Mouse (Mus musculus) MEL (cell line): ENCODE measurements around the gene Dguok. TPM values are rescaled to one million over a fixed set of nuclear protein-coding genes. Genes with fewer than 3 reads are reported as not detected.

Experiments used
- DNase-seq: peaks from one replicate; pipeline ENCODE4 v3.0.0; 2011; ENCODE audit warnings: low read depth, low spot score
- H3K27ac ChIP-seq: 2 replicates; pipeline ENCODE4 v1.5.1; 2012; ENCODE audit warnings: low read depth, mild to moderate bottlenecking, control low read depth, low read length, moderate library complexity; ENCODE audit not compliant: control insufficient read depth
- H3K27me3 ChIP-seq, 2 experiments: fragments of 150-350 bp in 1 of 2; sonication (generic) in 1 of 2; 2 replicates each; pipeline ENCODE4 v1.6.1; 2012; ENCODE audit warnings: low read length in 2 of 2, mild to moderate bottlenecking in 2 of 2, improper control_type of control experiment in 1 of 2, moderate library complexity in 1 of 2; ENCODE audit not compliant: insufficient read depth in 2 of 2, control insufficient read depth in 1 of 2
- H3K36me3 ChIP-seq, 2 experiments: 2 replicates each; pipeline ENCODE4 v1.6.1; 2012 to 2014; ENCODE audit warnings: low read length in 2 of 2, improper control_type of control experiment in 1 of 2, inconsistent platforms in 1 of 2, mild to moderate bottlenecking in 1 of 2; ENCODE audit not compliant: insufficient read depth in 2 of 2, control insufficient read depth in 1 of 2
- H3K4me1 ChIP-seq, 2 experiments: fragments of 150-350 bp in 1 of 2; sonication (generic) in 1 of 2; 2 replicates each; pipeline ENCODE4 v1.6.1; 2012; ENCODE audit warnings: low read length in 2 of 2, improper control_type of control experiment in 1 of 2, mild to moderate bottlenecking in 1 of 2; ENCODE audit not compliant: insufficient read depth in 2 of 2, control insufficient read depth in 1 of 2
- H3K4me3 ChIP-seq, 2 experiments: fragments of 150-350 bp in 1 of 2; sonication (generic) in 1 of 2; 2 replicates each; pipeline ENCODE4 v1.5.1; 2012; ENCODE audit warnings: low read depth in 2 of 2, low read length in 2 of 2, mild to moderate bottlenecking in 2 of 2, moderate library complexity in 2 of 2, control low read depth in 1 of 2, improper control_type of control experiment in 1 of 2; ENCODE audit not compliant: control insufficient read depth in 1 of 2, insufficient read depth in 1 of 2
- H3K79me2 ChIP-seq: 2 replicates; pipeline ENCODE4 v1.6.1; 2012; ENCODE audit warnings: mild to moderate bottlenecking, low read length, moderate library complexity; ENCODE audit not compliant: control insufficient read depth, poor library complexity, insufficient read depth
- H3K9ac ChIP-seq: 2 replicates; pipeline ENCODE4 v1.6.1; 2012; ENCODE audit warnings: low read depth, mild to moderate bottlenecking, control low read depth, low read length, moderate library complexity; ENCODE audit not compliant: control insufficient read depth, poor library complexity, severe bottlenecking
- H3K9me3 ChIP-seq: fragments of 150-350 bp; sonication (generic); replicated peaks from 2 replicates; pipeline ENCODE4 v1.6.1; 2012; ENCODE audit warnings: mild to moderate bottlenecking, low read length, improper control_type of control experiment, moderate library complexity; ENCODE audit not compliant: insufficient read depth
- BHLHE40 ChIP-seq: IDR thresholded peaks from 2 replicates; pipeline ENCODE4 v1.6.1; 2012; ENCODE audit warnings: low read depth, mild to moderate bottlenecking, inconsistent platforms, low read length, improper control_type of control experiment, borderline replicate concordance
- CHD1 ChIP-seq: IDR thresholded peaks from 2 replicates; pipeline ENCODE4 v1.6.1; 2012; ENCODE audit warnings: low read depth, mild to moderate bottlenecking, inconsistent platforms, low read length, improper control_type of control experiment
- E2F4 ChIP-seq: IDR thresholded peaks from 2 replicates; pipeline ENCODE4 v1.6.1; 2011; ENCODE audit warnings: low read depth, low read length, improper control_type of control experiment, borderline replicate concordance
- ELF1 ChIP-seq: IDR thresholded peaks from 2 replicates; pipeline ENCODE4 v1.6.1; 2014; ENCODE audit warnings: low read depth, mild to moderate bottlenecking, inconsistent platforms, low read length, improper control_type of control experiment, moderate library complexity
- HCFC1 ChIP-seq: IDR thresholded peaks from 2 replicates; pipeline ENCODE4 v1.6.1; 2012; ENCODE audit warnings: low read depth, mild to moderate bottlenecking, inconsistent platforms, low read length, improper control_type of control experiment, moderate library complexity
- JUND ChIP-seq: IDR thresholded peaks from 2 replicates; pipeline ENCODE4 v1.6.1; 2011; ENCODE audit warnings: low read depth, mild to moderate bottlenecking, improper control_type of control experiment, low read length
- MAFK ChIP-seq: IDR thresholded peaks from 2 replicates; pipeline ENCODE4 v1.6.1; 2011; ENCODE audit warnings: low read depth, mild to moderate bottlenecking, low read length, improper control_type of control experiment, borderline replicate concordance
- MAX ChIP-seq: IDR thresholded peaks from 2 replicates; pipeline ENCODE4 v1.6.1; 2011; ENCODE audit warnings: low read length, improper control_type of control experiment
- MEF2A ChIP-seq: IDR thresholded peaks from 2 replicates; pipeline ENCODE4 v1.6.1; 2014; ENCODE audit warnings: low read depth, mild to moderate bottlenecking, inconsistent platforms, low read length, improper control_type of control experiment; ENCODE audit not compliant: poor library complexity, insufficient replicate concordance, severe bottlenecking; ENCODE audit errors: extremely low read depth
- MXI1 ChIP-seq: IDR thresholded peaks from 2 replicates; pipeline ENCODE4 v1.6.1; 2011; ENCODE audit warnings: mild to moderate bottlenecking, low read depth, low read length, improper control_type of control experiment
- RAD21 ChIP-seq: IDR thresholded peaks from 2 replicates; pipeline ENCODE4 v1.6.1; 2011; ENCODE audit warnings: mild to moderate bottlenecking, low read depth, low read length, improper control_type of control experiment
- SIN3A ChIP-seq: IDR thresholded peaks from 2 replicates; pipeline ENCODE4 v1.6.1; 2012; ENCODE audit warnings: low read length, improper control_type of control experiment, inconsistent platforms
- SMC3 ChIP-seq: IDR thresholded peaks from 2 replicates; pipeline ENCODE4 v1.6.1; 2011; ENCODE audit warnings: low read depth, low read length, improper control_type of control experiment
- TAL1 ChIP-seq: IDR thresholded peaks from 2 replicates; pipeline ENCODE4 v1.6.1; 2012; ENCODE audit warnings: mild to moderate bottlenecking, inconsistent platforms, low read length, moderate library complexity, mixed read lengths
- UBTF ChIP-seq: IDR thresholded peaks from 2 replicates; pipeline ENCODE4 v1.6.1; 2012; ENCODE audit warnings: low read depth, mild to moderate bottlenecking, inconsistent platforms, low read length, improper control_type of control experiment, moderate library complexity, borderline replicate concordance; ENCODE audit not compliant: insufficient read depth
- ZKSCAN1 ChIP-seq: IDR thresholded peaks from 2 replicates; pipeline ENCODE4 v1.6.1; 2012; ENCODE audit warnings: low read depth, mild to moderate bottlenecking, inconsistent platforms, low read length, improper control_type of control experiment, moderate library complexity
- ZNF384 ChIP-seq: IDR thresholded peaks from 2 replicates; pipeline ENCODE4 v1.6.1; 2012; ENCODE audit warnings: low read depth, mild to moderate bottlenecking, inconsistent platforms, low read length, improper control_type of control experiment
- polyA plus RNA-seq, 2 experiments: library from polyadenylated mRNA; stranded (reverse) in 1 of 2; unstranded in 1 of 2; fragments of >175 nt in 1 of 2; fragments of >200 nt in 1 of 2; gene quantifications; 2 replicates each; pipeline versions ENCODE4 v1.2.1 to v1.2.4; 2012; ENCODE audit warnings: low replicate concordance in 2 of 2, low read depth in 1 of 2; ENCODE audit not compliant: insufficient read length in 2 of 2, insufficient read depth in 1 of 2, missing spikeins in 1 of 2
- total RNA-seq: library from RNA; depleted of rRNA; stranded (reverse); fragments of 300-350 nt; gene quantifications from 2 replicates; pipeline ENCODE4 v1.2.3, GENCODE M21; 2012

The Dguok gene
- total and polyA plus RNA-seq, 3 experiments = 13.4 to 21.0 TPM; not detected in 1

- Histone ChIP-seq H3K9ac (no peak overlapping the region), H3K79me2 (peaks cover 11% of the 10 kb centered on the region), H3K36me3 (peaks cover 3 to 15% of the 10 kb centered on the region in 2 experiments; a peak in 3 of 4 replicates)
- TF ChIP-seq UBTF (no peak), JUND (no peak), ZKSCAN1 (no peak), RAD21 (no peak), TAL1 (no peak), MEF2A (no peak), HCFC1 (no peak), MAX (no peak), E2F4 (no peak), SIN3A (no peak), ELF1 (no peak), MXI1 (no peak), BHLHE40 (no peak), SMC3 (no peak), CHD1 (no peak), ZNF384 (no peak)
- TF ChIP-seq, all 39 proteins: peak for 0
- no peak overlapping the region for H3K27ac ChIP-seq
- no peak for DNase-seq
- no peaks in the 10 kb centered on the region for H3K9me3 ChIP-seq
- no peak overlapping the region for H3K4me3 ChIP-seq
- H3K4me1 ChIP-seq = peaks cover 5 to 21% of the 10 kb centered on the region in 2 experiments
- no peaks in the 10 kb centered on the region for H3K27me3 ChIP-seq
Measured at GRCm38 (mm10) chr6:83437802-83438201, 69.0 kb downstream of the Dguok start.

DNA sequence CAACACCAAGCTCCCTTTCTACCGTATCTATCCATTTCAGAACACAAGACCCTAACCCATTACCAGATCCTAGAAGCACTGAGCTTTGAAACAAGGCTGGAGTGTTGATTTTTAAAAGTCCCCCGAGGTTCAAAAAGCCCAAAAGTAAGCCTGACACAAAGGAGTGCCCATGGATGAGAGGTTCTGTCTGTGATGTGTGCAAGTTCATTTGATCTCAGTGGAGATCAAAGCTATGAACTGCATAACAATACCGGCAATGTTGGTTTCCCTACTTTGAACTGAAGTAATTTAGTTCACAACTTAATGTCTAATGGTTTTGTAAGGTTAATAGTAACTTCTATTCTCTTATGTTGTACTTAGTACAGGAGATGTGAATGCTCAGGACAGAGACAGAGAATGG is 69.5 kb downstream of the Dguok start:
- peaks cover 5 to 20% of the 10 kb centered on the region in 2 experiments for H3K4me1 ChIP-seq
- 0 out of 2 replicates have a peak overlapping the region, but pooled peaks have one; percentile 7 for H3K27ac ChIP-seq
- H3K79me2 ChIP-seq = peaks cover 11% of the 10 kb centered on the region
- no peak overlapping the region for H3K9ac ChIP-seq
- peaks cover 3 to 15% of the 10 kb centered on the region in 2 experiments; a peak in 3 of 4 replicates for H3K36me3 ChIP-seq
- no peaks in the 10 kb centered on the region for H3K9me3 ChIP-seq
- no peaks in the 10 kb centered on the region for H3K27me3 ChIP-seq
- TF ChIP-seq MAFK (no peak), MAX (no peak), UBTF (no peak), MEF2A (no peak)
- TF ChIP-seq, all 39 proteins: peak for 0
- DNase-seq = no peak
- no peak overlapping the region for H3K4me3 ChIP-seq
